Mouse (Mus musculus) G1E (cell line): Measurements from ENCODE around the gene Clec2i.

ENCODE experiments used
- CTCF ChIP-seq: IDR thresholded peaks from 2 replicates; pipeline ENCODE4 v1.5.1; 2012; ENCODE audit warnings: low read depth, low read length, inconsistent platforms, mixed read lengths
- GATA1 ChIP-seq: IDR thresholded peaks from 2 replicates; pipeline ENCODE4 v1.6.1; 2012; ENCODE audit warnings: borderline replicate concordance, low read length, inconsistent platforms, mixed read lengths
- GATA2 ChIP-seq: IDR thresholded peaks from 2 replicates; pipeline ENCODE4 v1.6.1; 2012; ENCODE audit warnings: low read depth, low read length, inconsistent platforms, borderline replicate concordance
- POLR2AphosphoS5 ChIP-seq: IDR thresholded peaks from 2 replicates; pipeline ENCODE4 v1.6.1; 2012; ENCODE audit warnings: low read depth, low read length, inconsistent platforms; ENCODE audit not compliant: insufficient replicate concordance
- TAL1 ChIP-seq: conservative IDR thresholded peaks from 2 replicates; pipeline ENCODE4 v1.6.1; 2012; ENCODE audit warnings: low read depth, low read length, inconsistent platforms, mixed read lengths

DNA sequence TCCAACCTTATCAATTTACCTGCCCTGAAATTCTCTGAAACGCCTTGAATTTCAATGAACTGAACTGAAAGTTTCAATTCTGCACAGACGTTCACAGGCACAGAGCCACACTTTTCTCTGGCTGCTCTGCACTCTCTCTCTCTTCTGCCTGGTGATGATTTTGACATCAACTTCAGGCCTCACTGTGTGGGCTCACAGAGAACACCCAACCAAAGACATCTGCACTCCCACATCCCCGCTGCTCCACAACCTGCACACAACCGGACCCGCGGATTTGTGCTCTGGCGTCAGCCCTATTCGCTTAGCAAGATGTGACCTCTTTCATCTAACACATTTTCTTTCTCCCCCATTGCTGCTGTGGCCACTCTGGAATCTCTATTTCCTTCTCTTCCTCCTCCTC, 43.3 kb upstream of the Clec2i start:
- no peak for TF ChIP-seq GATA1
- no peak for TF ChIP-seq CTCF
- TF ChIP-seq POLR2AphosphoS5: no peak
- TF ChIP-seq GATA2: no peak
- no peak for TF ChIP-seq TAL1
